Mouse (Mus musculus) B cell, adult (primary cell): ENCODE data around the gene Fam20c. TPM values are rescaled to one million over a fixed set of nuclear protein-coding genes. Genes with fewer than 3 reads are reported as not detected.

Experiments used
- total RNA-seq: library from RNA; stranded (reverse); gene quantifications from 4 replicates; pipeline ENCODE4 v1.2.4, GENCODE M21; 2023; ENCODE audit not compliant: inconsistent age

Fam20c gene
- not detected in 4 replicates for total RNA-seq

GRCm38 (mm10) chr5:138754303-138755120, at the start of gene Fam20c:
Gene Fam20c, plus strand, starts transcription at chr5:138754514.

DNA sequence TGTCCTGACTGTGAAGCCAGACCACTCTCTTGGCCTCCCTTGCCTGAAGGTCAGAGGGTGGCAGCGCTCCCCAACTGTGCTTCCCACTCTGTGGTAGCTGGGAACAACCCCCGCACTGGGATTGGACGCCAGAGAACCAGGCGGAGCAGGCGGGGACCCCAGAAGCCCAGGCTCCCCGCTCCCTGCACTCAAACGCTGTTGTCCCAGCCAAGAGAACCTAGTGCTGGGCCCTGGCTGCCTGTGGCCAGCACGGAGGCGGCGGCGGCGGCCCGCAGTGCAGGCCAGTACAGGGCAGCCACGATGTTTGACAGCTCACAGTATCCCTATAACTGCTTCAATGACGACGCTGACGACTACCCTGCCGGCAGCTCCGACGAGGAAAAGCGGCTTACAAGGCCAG, 65.5 kb downstream of the Fam20c start, which contains the start of gene Gm5294:
Gm5294 (plus strand) TSS at position 301 of the 400 bp plus-strand sequence.

Other genes with a start within 250 kb of the Fam20c start
- gene 1700123K08Rik, start 189.8 kb upstream of the Fam20c start, total RNA-seq = not detected in 4 replicates
- 43.7 to 50.0 TPM (median 47.2 TPM) in 4 replicates for gene Zfp68, start 134.8 kb upstream of the Fam20c start, total RNA-seq
- gene A430033K04Rik, start 131.7 kb upstream of the Fam20c start, total RNA-seq = 6.4 to 7.8 TPM (median 7.3 TPM) in 4 replicates
- gene Gm5294, start 65.6 kb downstream of the Fam20c start, total RNA-seq = not detected in 4 replicates
- gene Pdgfa, start 242.9 kb downstream of the Fam20c start, total RNA-seq = not detected in 4 replicates